Mouse (Mus musculus): Measurements from ENCODE around the gene Shisa9. TPM values are rescaled to one million over a fixed set of nuclear protein-coding genes. Genes with fewer than 3 reads are reported as not detected.

Shisa9 gene
- total and polyA plus RNA-seq, 2 experiments = 0.12 to 0.74 TPM

GRCm38 (mm10) chr16:12032441-12032840 lies 48.5 kb downstream of the Shisa9 start:
- no peak overlapping the region for H3K9ac ChIP-seq (ENCODE audit: low read depth, low read length)
- no peaks in the 10 kb centered on the region for H3K4me1 ChIP-seq (ENCODE audit: control insufficient read depth, insufficient read depth, low read length)
- H3K27me3 ChIP-seq (ENCODE audit: control insufficient read depth, insufficient read depth, low read length) = no peaks in the 10 kb centered on the region
- H3K4me3 ChIP-seq (ENCODE audit: insufficient read depth, low read depth, low read length) = no peak overlapping the region
- no peaks in the 10 kb centered on the region for H3K36me3 ChIP-seq (ENCODE audit: control insufficient read depth, insufficient read depth, low read length)
- TF ChIP-seq POLR2A (IDR thresholded peaks at IDR 0.05; ENCODE audit: extremely low read depth, insufficient read depth, low read length) (no peak), CTCF (IDR thresholded peaks at IDR 0.05; ENCODE audit: low read depth, low read length) (no peak)
- no peaks in the 10 kb centered on the region for H3K79me2 ChIP-seq (ENCODE audit: control insufficient read depth, insufficient read depth, low read length)
- 13% methylated on average over 1 of the region's 1 CpGs for WGBS
- DNase-seq (ENCODE audit: extremely low read depth, low read depth, low spot score) = peak; percentile 54
- no peak overlapping the region for H3K27ac ChIP-seq (replicated peaks; ENCODE audit: insufficient read depth, low read depth, low read length)

GRCm38 (mm10) chr16:12034868-12035267 lies 51.0 kb downstream of the Shisa9 start:
- no peak for DNase-seq (ENCODE audit: extremely low read depth, low read depth, low spot score)
- Histone ChIP-seq H3K79me2 (ENCODE audit: control insufficient read depth, insufficient read depth, low read length) (no peaks in the 10 kb centered on the region), H3K4me3 (ENCODE audit: insufficient read depth, low read depth, low read length) (no peak overlapping the region), H3K4me1 (ENCODE audit: control insufficient read depth, insufficient read depth, low read length) (no peaks in the 10 kb centered on the region), H3K9ac (ENCODE audit: low read depth, low read length) (no peak overlapping the region), H3K27me3 (ENCODE audit: control insufficient read depth, insufficient read depth, low read length) (no peaks in the 10 kb centered on the region), H3K36me3 (ENCODE audit: control insufficient read depth, insufficient read depth, low read length) (no peaks in the 10 kb centered on the region), H3K27ac (replicated peaks; ENCODE audit: insufficient read depth, low read depth, low read length) (no peak overlapping the region)
- TF ChIP-seq POLR2A (IDR thresholded peaks at IDR 0.05; ENCODE audit: extremely low read depth, insufficient read depth, low read length) = no peak
- no peak for TF ChIP-seq CTCF (IDR thresholded peaks at IDR 0.05; ENCODE audit: low read depth, low read length)
- 89% methylated on average over 2 of the region's 2 CpGs for WGBS

GRCm38 (mm10) chr16:12035626-12036025 lies 51.7 kb downstream of the Shisa9 start:
- H3K9ac ChIP-seq (ENCODE audit: low read depth, low read length) = no peak overlapping the region
- no peaks in the 10 kb centered on the region for H3K27me3 ChIP-seq (ENCODE audit: control insufficient read depth, insufficient read depth, low read length)
- H3K36me3 ChIP-seq (ENCODE audit: control insufficient read depth, insufficient read depth, low read length) = no peaks in the 10 kb centered on the region
- TF ChIP-seq CTCF (IDR thresholded peaks at IDR 0.05; ENCODE audit: low read depth, low read length) (no peak), POLR2A (IDR thresholded peaks at IDR 0.05; ENCODE audit: extremely low read depth, insufficient read depth, low read length) (no peak)
- no peaks in the 10 kb centered on the region for H3K4me1 ChIP-seq (ENCODE audit: control insufficient read depth, insufficient read depth, low read length)
- H3K79me2 ChIP-seq (ENCODE audit: control insufficient read depth, insufficient read depth, low read length) = no peaks in the 10 kb centered on the region
- DNase-seq (ENCODE audit: extremely low read depth, low read depth, low spot score) = no peak
- 49% methylated on average over 3 of the region's 3 CpGs for WGBS
- no peak overlapping the region for H3K4me3 ChIP-seq (ENCODE audit: insufficient read depth, low read depth, low read length)
- H3K27ac ChIP-seq (replicated peaks; ENCODE audit: insufficient read depth, low read depth, low read length) = no peak overlapping the region

- no peak for DNase-seq (ENCODE audit: extremely low read depth, low read depth, low spot score)
- Histone ChIP-seq H3K79me2 (ENCODE audit: control insufficient read depth, insufficient read depth, low read length) (no peaks in the 10 kb centered on the region), H3K4me3 (ENCODE audit: insufficient read depth, low read depth, low read length) (no peak overlapping the region), H3K36me3 (ENCODE audit: control insufficient read depth, insufficient read depth, low read length) (no peaks in the 10 kb centered on the region), H3K4me1 (ENCODE audit: control insufficient read depth, insufficient read depth, low read length) (no peaks in the 10 kb centered on the region), H3K9ac (ENCODE audit: low read depth, low read length) (no peak overlapping the region), H3K27me3 (ENCODE audit: control insufficient read depth, insufficient read depth, low read length) (no peaks in the 10 kb centered on the region), H3K27ac (replicated peaks; ENCODE audit: insufficient read depth, low read depth, low read length) (no peak overlapping the region)
- WGBS = 58% methylated on average over 5 of the region's 5 CpGs
- TF ChIP-seq POLR2A (IDR thresholded peaks at IDR 0.05; ENCODE audit: extremely low read depth, insufficient read depth, low read length) = no peak
- TF ChIP-seq CTCF (IDR thresholded peaks at IDR 0.05; ENCODE audit: low read depth, low read length) = no peak
Measured at GRCm38 (mm10) chr16:12040935-12041334, 57.0 kb downstream of the Shisa9 start.

GRCm38 (mm10) chr16:12052051-12052450 lies 68.1 kb downstream of the Shisa9 start:
- 77% methylated on average over 1 of the region's 1 CpGs for WGBS
- no peak for DNase-seq (ENCODE audit: extremely low read depth, low read depth, low spot score)

GRCm38 (mm10) chr16:12072573-12072972 lies 88.7 kb downstream of the Shisa9 start:
- H3K27me3 ChIP-seq (ENCODE audit: control insufficient read depth, insufficient read depth, low read length) = no peaks in the 10 kb centered on the region
- 90% methylated on average over 5 of the region's 5 CpGs for WGBS
- no peak overlapping the region for H3K27ac ChIP-seq (replicated peaks; ENCODE audit: insufficient read depth, low read depth, low read length)
- H3K4me3 ChIP-seq (ENCODE audit: insufficient read depth, low read depth, low read length) = no peak overlapping the region
- no peaks in the 10 kb centered on the region for H3K36me3 ChIP-seq (ENCODE audit: control insufficient read depth, insufficient read depth, low read length)
- H3K9ac ChIP-seq (ENCODE audit: low read depth, low read length) = no peak overlapping the region
- no peak for DNase-seq (ENCODE audit: extremely low read depth, low read depth, low spot score)
- no peaks in the 10 kb centered on the region for H3K79me2 ChIP-seq (ENCODE audit: control insufficient read depth, insufficient read depth, low read length)
- no peaks in the 10 kb centered on the region for H3K4me1 ChIP-seq (ENCODE audit: control insufficient read depth, insufficient read depth, low read length)
- TF ChIP-seq CTCF (IDR thresholded peaks at IDR 0.05; ENCODE audit: low read depth, low read length) = no peak
- TF ChIP-seq POLR2A (IDR thresholded peaks at IDR 0.05; ENCODE audit: extremely low read depth, insufficient read depth, low read length) = no peak

More at GRCm38 (mm10) chr16:12052051-12052450, 68.1 kb downstream of the Shisa9 start:
- H3K9ac ChIP-seq (ENCODE audit: low read depth, low read length) = no peak overlapping the region
- no peaks in the 10 kb centered on the region for H3K79me2 ChIP-seq (ENCODE audit: control insufficient read depth, insufficient read depth, low read length)
- no peak for TF ChIP-seq POLR2A (IDR thresholded peaks at IDR 0.05; ENCODE audit: extremely low read depth, insufficient read depth, low read length)
- TF ChIP-seq CTCF (IDR thresholded peaks at IDR 0.05; ENCODE audit: low read depth, low read length) = no peak
- no peaks in the 10 kb centered on the region for H3K4me1 ChIP-seq (ENCODE audit: control insufficient read depth, insufficient read depth, low read length)
- H3K27ac ChIP-seq (replicated peaks; ENCODE audit: insufficient read depth, low read depth, low read length) = no peak overlapping the region
- H3K36me3 ChIP-seq (ENCODE audit: control insufficient read depth, insufficient read depth, low read length) = no peaks in the 10 kb centered on the region
- H3K27me3 ChIP-seq (ENCODE audit: control insufficient read depth, insufficient read depth, low read length) = no peaks in the 10 kb centered on the region
- H3K4me3 ChIP-seq (ENCODE audit: insufficient read depth, low read depth, low read length) = no peak overlapping the region
